Mouse (Mus musculus) lung, adult 2 months (tissue): ENCODE data around the gene Tbx3. TPM values are rescaled to one million over a fixed set of nuclear protein-coding genes. Genes with fewer than 3 reads are reported as not detected.

Experiments used
- DNase-seq: peaks from one replicate; pipeline ENCODE4 v3.0.0; 2022
- H3K4me1 ChIP-seq: fragments of 200-500 bp; 2 replicates; pipeline ENCODE4 v1.6.1; 2011; ENCODE audit warnings: low read length; ENCODE audit not compliant: control insufficient read depth, insufficient read depth
- H3K4me3 ChIP-seq: fragments of 200-500 bp; replicated peaks from 2 replicates; pipeline ENCODE3; 2011; ENCODE audit warnings: low read depth, mild to moderate bottlenecking, control low read depth, low read length; ENCODE audit errors: extremely low read depth
- CTCF ChIP-seq: fragments of 200-500 bp; IDR thresholded peaks from 2 replicates; pipeline ENCODE4 v1.5.1; 2011; ENCODE audit warnings: mild to moderate bottlenecking, low read length, control low read depth; ENCODE audit not compliant: insufficient read depth
- POLR2A ChIP-seq: fragments of 200-500 bp; IDR thresholded peaks from 2 replicates; pipeline ENCODE4 v1.6.1; 2011; ENCODE audit warnings: low read depth, mild to moderate bottlenecking, control low read depth, low read length, borderline replicate concordance; ENCODE audit errors: extremely low read depth
- WGBS: fragments of 180-500 bp; shearing (Covaris S2); methylation state at CpG from one replicate; pipeline ENCODE4 v1.1.7; 2018; 5-methylcytosine and 5-hydroxymethylcytosine counted together
- polyA plus RNA-seq: library from polyadenylated mRNA; depleted of rRNA; stranded (reverse); fragments of >200 nt; gene quantifications from 2 replicates; pipeline ENCODE4 v1.2.3, GENCODE M21; 2012

Tbx3 gene
- polyA plus RNA-seq, 1 experiment = 135 TPM

DNA sequence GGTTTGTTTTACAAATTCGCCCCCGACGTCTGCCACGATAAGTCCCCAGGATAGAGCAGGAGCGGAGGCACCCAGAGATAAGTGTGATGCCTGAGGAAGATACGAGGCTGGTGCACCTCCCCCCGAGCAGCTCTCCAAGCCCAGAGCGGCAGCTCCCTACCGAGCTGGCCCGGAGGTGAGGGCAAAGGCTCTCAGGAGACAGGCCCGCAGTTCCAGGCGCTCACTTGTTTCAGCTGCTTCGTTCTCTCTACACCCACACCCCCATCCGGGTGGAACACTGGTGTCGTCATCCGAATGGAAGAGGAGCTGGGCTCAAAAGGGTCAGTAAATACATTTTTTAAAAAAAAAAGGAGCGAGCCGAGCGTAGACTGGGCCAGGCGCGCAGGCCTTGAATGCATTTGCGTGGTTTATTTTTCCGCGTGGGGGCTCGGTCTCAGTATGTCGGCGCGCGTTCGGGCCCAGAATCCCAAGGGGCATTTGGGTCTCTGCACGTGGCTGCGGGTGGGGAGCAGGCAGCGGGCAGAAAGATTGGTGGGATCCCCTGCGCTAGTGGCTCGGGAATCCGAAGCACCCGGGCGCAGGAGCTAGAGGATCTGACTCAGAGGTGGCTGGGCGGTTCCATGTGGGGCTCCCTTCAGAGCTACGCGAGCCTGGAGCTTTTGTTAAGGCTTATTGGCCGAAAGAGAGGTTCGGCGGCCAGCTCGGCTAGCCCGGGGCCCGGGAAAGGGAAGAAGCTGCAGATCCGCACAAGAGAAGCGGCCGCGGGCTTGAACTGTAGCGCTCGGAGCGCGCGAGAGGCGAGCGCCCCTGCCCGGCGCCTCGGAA lies 516 bp upstream of the Tbx3 start:
- 2% methylated on average over 59 of the region's 61 CpGs for WGBS
- H3K4me1 ChIP-seq = peaks cover 13% of the 10 kb centered on the region
- DNase-seq = no peak
- TF ChIP-seq CTCF (no peak), POLR2A (peak; percentile 27)
- peak overlapping the region; percentile 49 for H3K4me3 ChIP-seq

DNA sequence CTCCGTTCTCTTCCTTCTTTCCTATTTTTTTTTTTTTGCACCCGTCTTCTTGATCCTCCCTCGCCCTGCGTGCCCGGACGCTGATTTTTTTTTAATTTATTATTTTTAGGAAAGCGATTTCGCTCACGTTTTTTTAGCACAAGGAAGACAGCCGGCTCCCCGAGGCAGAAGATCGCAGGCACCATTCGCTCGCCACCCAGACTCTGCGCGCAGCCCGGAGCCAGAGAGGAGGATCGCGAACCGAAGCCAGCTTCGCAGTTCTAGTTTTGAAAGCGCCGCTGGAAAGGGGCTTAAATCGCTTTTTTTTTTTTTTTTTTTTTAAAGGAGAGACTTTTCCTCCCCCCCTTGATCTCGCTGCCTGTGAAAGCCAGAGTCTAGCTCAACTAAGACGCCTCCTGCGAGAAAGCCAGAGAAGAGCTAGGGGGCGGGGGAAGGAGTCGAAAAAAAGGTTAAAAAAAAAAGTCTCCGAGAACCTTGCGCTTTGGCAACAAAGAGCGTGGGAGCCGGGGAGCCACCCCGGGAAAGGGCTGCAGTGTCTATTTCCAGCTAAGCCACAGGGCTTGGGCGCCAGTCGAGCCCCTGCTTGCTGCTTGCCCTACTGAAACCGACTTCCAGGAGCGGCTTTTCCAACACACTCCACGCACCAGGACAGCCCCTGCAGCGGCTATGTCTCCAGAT lies 794 bp downstream of the Tbx3 start:
- peak overlapping the region; percentile 77 for H3K4me3 ChIP-seq
- H3K4me1 ChIP-seq = peaks cover 14% of the 10 kb centered on the region
- DNase-seq = no peak
- 1% methylated on average over 40 of the region's 40 CpGs for WGBS
- TF ChIP-seq CTCF (no peak), POLR2A (peak; percentile 63; the same call in 1 of the 2 replicates)

DNA sequence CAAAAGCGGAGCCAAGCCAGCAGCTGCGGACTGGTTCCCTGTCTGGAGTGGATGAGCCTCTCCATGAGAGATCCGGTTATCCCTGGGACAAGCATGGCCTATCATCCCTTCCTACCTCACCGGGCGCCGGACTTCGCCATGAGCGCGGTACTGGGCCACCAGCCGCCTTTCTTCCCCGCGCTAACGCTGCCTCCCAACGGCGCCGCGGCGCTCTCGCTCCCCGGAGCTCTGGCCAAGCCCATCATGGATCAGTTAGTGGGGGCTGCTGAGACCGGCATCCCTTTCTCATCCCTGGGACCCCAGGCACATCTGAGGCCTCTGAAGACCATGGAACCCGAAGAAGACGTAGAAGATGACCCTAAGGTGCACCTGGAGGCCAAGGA lies 1.5 kb downstream of the Tbx3 start:
- H3K4me3 ChIP-seq = peak overlapping the region; percentile 77
- no peak for TF ChIP-seq CTCF
- WGBS = under 1% methylated on average over 23 of the region's 23 CpGs
- H3K4me1 ChIP-seq = peaks cover 15% of the 10 kb centered on the region
- no peak for DNase-seq

DNA sequence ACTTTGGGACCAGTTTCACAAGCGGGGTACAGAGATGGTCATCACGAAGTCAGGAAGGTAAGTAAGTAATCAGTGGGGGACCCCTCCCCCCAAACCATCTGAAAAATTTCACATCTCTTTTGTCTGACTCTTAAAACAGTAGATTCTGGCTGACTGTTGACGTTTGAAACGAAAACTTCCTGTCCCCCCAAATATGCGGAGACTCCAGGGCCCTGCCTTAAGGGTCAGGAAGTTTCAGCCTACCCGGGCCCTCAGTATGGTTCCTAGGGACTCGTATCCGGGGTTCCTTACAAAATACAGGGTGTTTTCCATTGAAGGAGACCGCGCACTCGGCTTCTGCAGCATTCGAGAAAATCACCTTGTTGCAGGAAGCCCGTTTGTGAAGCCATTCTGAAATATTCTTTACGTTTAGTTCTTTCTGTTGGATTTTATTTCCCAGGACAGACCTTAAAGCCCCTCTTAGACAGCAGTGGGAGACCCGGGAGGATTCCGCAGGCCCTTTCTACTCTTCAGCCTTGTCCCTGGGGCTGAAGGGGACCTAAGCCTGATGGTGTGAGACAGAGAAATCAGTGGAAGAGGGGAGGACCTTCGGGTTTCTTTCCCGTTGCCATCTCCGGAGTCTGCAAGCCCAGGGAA lies 2.0 kb downstream of the Tbx3 start:
- Histone ChIP-seq H3K4me1 (peaks cover 16% of the 10 kb centered on the region), H3K4me3 (peak overlapping the region; percentile 77)
- 4% methylated on average over 19 of the region's 19 CpGs for WGBS
- no peak for DNase-seq
- TF ChIP-seq CTCF = no peak
- no peak for TF ChIP-seq POLR2A

DNA sequence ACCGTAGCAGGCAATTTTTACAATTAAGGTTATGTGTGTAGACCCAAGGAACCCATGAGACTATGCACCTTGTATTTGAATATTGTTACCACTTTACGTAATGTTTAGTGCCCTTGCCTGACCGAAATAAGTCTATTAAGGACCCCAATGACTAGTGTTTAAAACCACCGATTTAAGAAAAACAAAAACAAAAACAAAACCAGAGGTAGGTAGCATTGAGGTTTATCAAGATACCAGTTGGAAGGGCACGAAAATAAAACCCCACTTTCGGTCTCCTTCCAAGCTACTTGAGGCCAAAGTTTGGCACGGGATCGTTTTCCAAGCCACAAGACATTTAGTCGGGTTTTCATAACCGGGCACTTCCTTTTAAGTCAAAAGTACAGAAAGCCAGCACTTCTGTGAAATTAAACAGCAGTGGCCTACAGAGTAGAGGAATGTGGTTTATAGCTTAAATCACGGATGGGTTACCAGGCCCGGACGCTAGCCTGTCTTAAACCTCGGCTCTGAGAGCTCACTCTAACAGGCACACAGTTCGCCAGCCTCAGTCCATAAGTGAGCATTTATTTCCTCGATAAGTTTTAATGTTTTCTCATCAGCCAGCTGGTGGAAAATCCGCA lies 2.6 kb downstream of the Tbx3 start:
- 5% methylated on average over 17 of the region's 17 CpGs for WGBS
- DNase-seq = no peak
- Histone ChIP-seq H3K4me3 (peak overlapping the region; percentile 77), H3K4me1 (peaks cover 16% of the 10 kb centered on the region)
- no peak for TF ChIP-seq CTCF
- no peak for TF ChIP-seq POLR2A

DNA sequence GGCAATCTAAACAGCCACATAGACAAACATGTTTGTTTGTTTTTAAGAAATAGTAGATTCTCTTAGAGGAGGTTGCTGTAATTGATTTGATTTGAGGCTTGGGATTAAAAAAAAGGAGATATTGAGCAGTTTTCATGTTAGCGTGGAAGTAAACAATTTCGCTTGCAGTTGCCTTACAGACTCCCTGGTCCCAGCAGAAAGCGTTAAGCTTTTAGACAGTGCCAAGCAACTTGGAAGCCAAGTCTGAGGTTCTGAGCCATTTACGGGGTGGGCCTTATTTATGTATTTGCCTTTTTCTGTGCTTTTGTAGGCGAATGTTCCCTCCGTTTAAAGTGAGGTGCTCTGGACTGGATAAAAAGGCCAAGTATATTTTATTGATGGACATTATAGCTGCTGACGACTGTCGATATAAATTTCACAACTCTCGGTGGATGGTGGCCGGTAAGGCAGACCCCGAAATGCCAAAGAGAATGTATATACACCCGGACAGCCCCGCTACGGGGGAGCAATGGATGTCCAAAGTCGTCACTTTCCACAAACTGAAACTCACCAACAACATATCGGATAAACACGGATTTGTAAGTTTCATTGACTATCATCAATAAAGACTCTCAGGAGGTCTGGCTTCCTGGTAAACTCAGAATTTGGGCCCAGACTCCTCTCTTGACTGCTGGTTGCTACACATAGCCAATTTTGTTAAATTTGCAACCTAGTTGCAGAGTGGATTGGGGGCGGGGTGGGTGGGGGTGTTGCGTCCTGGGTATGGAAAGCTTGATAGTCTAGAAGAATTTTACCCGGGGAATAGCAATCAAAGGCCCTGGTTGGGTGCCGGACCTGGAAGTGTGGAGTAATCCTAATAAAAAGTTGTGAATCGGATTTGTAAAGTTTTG lies 3.5 kb downstream of the Tbx3 start:
- Histone ChIP-seq H3K4me3 (peak overlapping the region; percentile 72), H3K4me1 (peaks cover 11% of the 10 kb centered on the region)
- DNase-seq = no peak
- no peak for TF ChIP-seq POLR2A
- no peak for TF ChIP-seq CTCF
- 16% methylated on average over 22 of the region's 22 CpGs for WGBS

DNA sequence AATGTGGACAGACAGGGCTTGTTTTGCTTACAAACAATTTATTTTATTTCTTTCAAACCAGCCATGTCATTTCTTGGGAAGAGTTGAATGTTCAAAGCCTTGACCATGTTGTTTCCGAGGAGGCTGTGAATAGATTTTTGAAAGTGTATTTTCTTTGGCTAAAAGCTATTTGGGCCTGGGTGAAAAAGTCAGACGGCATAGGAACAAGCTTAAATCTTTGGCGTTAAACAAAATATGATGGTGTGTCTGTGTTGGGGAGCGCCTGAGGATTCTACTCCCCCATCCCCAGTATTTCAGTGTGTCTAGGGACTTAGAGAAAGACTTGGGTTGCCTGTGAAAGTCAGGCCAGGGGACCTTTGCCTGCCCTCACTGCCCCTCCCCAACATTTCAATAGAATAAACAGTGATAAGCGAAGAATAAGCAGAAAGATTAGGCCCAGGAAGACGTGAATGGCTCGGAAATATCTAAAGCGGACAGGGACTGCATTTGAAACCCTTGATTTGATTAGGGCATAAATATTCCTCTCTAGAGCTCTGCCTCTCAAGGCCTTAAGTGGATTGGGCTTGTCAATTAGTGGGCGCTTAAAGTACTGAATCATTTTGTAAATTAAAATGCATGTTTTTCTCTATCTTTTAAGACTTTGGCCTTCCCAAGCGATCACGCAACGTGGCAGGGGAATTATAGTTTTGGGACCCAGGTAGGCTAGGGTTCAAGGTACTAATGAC lies 4.3 kb downstream of the Tbx3 start:
- Histone ChIP-seq H3K4me1 (peaks cover 7% of the 10 kb centered on the region; the same call in 1 of the 2 replicates), H3K4me3 (peak overlapping the region; percentile 62)
- DNase-seq = no peak
- TF ChIP-seq POLR2A (no peak), CTCF (no peak)
- WGBS = 26% methylated on average over 12 of the region's 12 CpGs

DNA sequence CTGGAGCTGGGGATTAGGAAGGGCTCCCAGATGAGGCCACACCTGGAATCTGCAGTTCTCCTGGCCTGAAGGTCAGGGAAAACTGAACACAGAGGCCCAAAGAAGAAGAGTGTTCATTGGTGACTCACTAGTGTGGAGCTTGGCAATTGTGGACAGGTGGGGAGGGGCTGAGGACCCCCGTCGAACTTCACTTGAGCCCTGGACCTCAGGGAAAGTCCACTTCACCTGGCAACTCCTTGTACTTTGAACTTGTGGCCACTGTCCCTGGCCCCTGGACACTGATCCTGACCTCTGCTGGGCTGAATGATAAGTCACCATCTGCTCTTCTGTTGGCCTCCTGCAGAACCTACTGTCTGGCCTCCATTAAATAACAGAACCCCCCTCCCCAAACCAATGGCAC lies 5.8 kb downstream of the Tbx3 start:
- DNase-seq = no peak
- 29% methylated on average over 2 of the region's 2 CpGs for WGBS
- H3K4me1 ChIP-seq = peaks cover 7% of the 10 kb centered on the region; the same call in 1 of the 2 replicates
- peak overlapping the region; percentile 55 for H3K4me3 ChIP-seq
- TF ChIP-seq POLR2A (no peak), CTCF (no peak)

DNA sequence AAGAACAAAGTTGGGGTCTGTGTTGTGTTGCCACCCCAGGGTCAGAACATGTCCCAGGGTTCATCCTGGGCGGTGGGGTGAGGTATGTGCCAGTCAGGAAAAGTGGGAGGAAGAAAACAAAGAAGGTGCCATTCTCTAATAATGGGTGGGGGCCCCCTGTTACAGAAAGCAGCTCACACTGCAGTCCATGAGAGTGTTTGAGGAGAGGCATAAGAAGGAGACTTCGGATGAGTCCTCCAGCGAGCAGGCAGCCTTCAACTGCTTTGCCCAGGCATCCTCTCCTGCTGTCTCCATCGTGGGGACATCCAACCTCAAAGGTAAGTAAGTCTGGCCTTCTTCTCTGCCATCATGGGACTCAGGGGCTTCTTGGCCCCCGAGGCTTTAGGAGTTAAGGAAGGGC lies 8.0 kb downstream of the Tbx3 start:
- peaks cover 7% of the 10 kb centered on the region; the same call in 1 of the 2 replicates for H3K4me1 ChIP-seq
- WGBS = 44% methylated on average over 5 of the region's 5 CpGs
- H3K4me3 ChIP-seq = peak overlapping the region; percentile 12
- no peak for DNase-seq
- TF ChIP-seq POLR2A (no peak), CTCF (no peak)
